Mouse (Mus musculus): Measurements from ENCODE around the gene Fstl4.

The Fstl4 gene

GRCm38 (mm10) chr11:52767921-52768320, 3.5 kb downstream of the Fstl4 start:
- DNase-seq (ENCODE audit: low read depth, low spot score): no peak

- DNase-seq (ENCODE audit: low read depth, low spot score): no peak
Observed at GRCm38 (mm10) chr11:52773073-52773472, 8.6 kb downstream of the Fstl4 start.

GRCm38 (mm10) chr11:52775291-52775690, 10.9 kb downstream of the Fstl4 start:
- no peak for DNase-seq (ENCODE audit: low read depth, low spot score)

GRCm38 (mm10) chr11:52782426-52782825, 18.0 kb downstream of the Fstl4 start:
- DNase-seq (ENCODE audit: low read depth, low spot score): no peak

GRCm38 (mm10) chr11:52794331-52794730, 29.9 kb downstream of the Fstl4 start:
- no peak for DNase-seq (ENCODE audit: low read depth, low spot score)

GRCm38 (mm10) chr11:52809542-52809941, 45.1 kb downstream of the Fstl4 start:
- DNase-seq (ENCODE audit: low read depth, low spot score): no peak

GRCm38 (mm10) chr11:52816004-52816403, 51.6 kb downstream of the Fstl4 start:
- DNase-seq (ENCODE audit: low read depth, low spot score): no peak

GRCm38 (mm10) chr11:52820336-52820905, 56.0 kb downstream of the Fstl4 start:
- DNase-seq (ENCODE audit: low read depth, low spot score): peak; percentile 16

GRCm38 (mm10) chr11:52826591-52826990, 62.2 kb downstream of the Fstl4 start:
- DNase-seq (ENCODE audit: low read depth, low spot score): no peak

GRCm38 (mm10) chr11:52831631-52832310, 67.3 kb downstream of the Fstl4 start:
- no peak for DNase-seq (ENCODE audit: low read depth, low spot score)

GRCm38 (mm10) chr11:52832311-52832675, 67.9 kb downstream of the Fstl4 start:
- DNase-seq (ENCODE audit: low read depth, low spot score): no peak

GRCm38 (mm10) chr11:52848691-52849090, 84.3 kb downstream of the Fstl4 start:
- DNase-seq (ENCODE audit: low read depth, low spot score): no peak

GRCm38 (mm10) chr11:52850071-52850470, 85.6 kb downstream of the Fstl4 start:
- no peak for DNase-seq (ENCODE audit: low read depth, low spot score)

GRCm38 (mm10) chr11:52872846-52873512, 108.5 kb downstream of the Fstl4 start:
- DNase-seq (ENCODE audit: low read depth, low spot score): no peak

GRCm38 (mm10) chr11:52875916-52876765, 111.7 kb downstream of the Fstl4 start:
- DNase-seq (ENCODE audit: low read depth, low spot score): no peak

- DNase-seq (ENCODE audit: low read depth, low spot score): no peak
Observed at GRCm38 (mm10) chr11:52877662-52878061, 113.2 kb downstream of the Fstl4 start.

GRCm38 (mm10) chr11:52879958-52880357, 115.5 kb downstream of the Fstl4 start:
- no peak for DNase-seq (ENCODE audit: low read depth, low spot score)

- no peak for DNase-seq (ENCODE audit: low read depth, low spot score)
Observed at GRCm38 (mm10) chr11:52886559-52887303, 122.3 kb downstream of the Fstl4 start.

GRCm38 (mm10) chr11:52888150-52888549, 123.7 kb downstream of the Fstl4 start:
- no peak for DNase-seq (ENCODE audit: low read depth, low spot score)

- no peak for DNase-seq (ENCODE audit: low read depth, low spot score)
Observed at GRCm38 (mm10) chr11:52889527-52889926, 125.1 kb downstream of the Fstl4 start.

GRCm38 (mm10) chr11:52890156-52890555, 125.7 kb downstream of the Fstl4 start:
- no peak for DNase-seq (ENCODE audit: low read depth, low spot score)

Measured in WW6 (cell line).